Comparison of ENCODE assay signal across 10 mouse cellular contexts in the genomic region with DNA sequence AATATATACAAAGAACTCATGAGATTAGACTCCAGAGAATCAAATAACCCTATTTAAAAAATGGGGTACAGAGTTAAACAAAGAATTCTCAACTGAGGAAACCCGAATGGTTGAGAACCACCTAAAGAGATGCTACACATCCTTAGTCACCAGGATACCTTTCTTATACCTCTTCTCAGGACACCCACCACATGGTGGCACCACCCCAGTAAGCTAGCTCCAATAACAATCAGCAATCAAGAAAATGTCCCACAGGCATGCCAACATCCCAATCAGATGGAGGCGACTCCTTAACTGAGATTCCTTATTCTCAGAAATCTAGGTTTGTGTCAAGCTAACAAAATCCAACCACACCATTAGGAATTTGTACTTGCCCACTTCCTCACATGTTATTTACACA. TPM values are rescaled to one million over a fixed set of nuclear protein-coding genes. Genes with fewer than 3 reads are reported as not detected.
DNase-seq lines count a peak whose midpoint lies in the region; ATAC-seq and TF ChIP-seq lines count a peak whose summit lies in the region.
"Had no signal": no experiment of that assay in that cellular context is flagged by ENCODE, and none has a peak within 500 bp of the region (broad histone marks: within the 10 kb centered on the region; RNA-seq: fewer than 3 reads in every experiment).

No protein-coding gene starts in this region.

- ATAC-seq in liver, postnatal 0 days, result no peak
- no peak for ATAC-seq in stomach, postnatal 0 days (ENCODE audit: low FRiP score, low TSS enrichment)

- no peak overlapping the region for H3K4me3 ChIP-seq in liver, postnatal 0 days (ENCODE audit: low read depth, low read length)
- no peak overlapping the region for H3K4me3 ChIP-seq in stomach, postnatal 0 days (ENCODE audit: low read depth, low read length)
- H3K4me3 ChIP-seq: embryonic facial prominence, embryonic 15.5 days had no signal

- 86% methylated on average over 2 of the region's 2 CpGs for WGBS in liver, postnatal 0 days (ENCODE audit: insufficient replicate concordance)
- 91% methylated on average over 2 of the region's 2 CpGs for WGBS in stomach, postnatal 0 days

- no peaks in the 10 kb centered on the region for H3K4me1 ChIP-seq in liver, postnatal 0 days (ENCODE audit: insufficient read depth)
- no peaks in the 10 kb centered on the region for H3K4me1 ChIP-seq in stomach, postnatal 0 days (replicated peaks; ENCODE audit: control insufficient read depth, insufficient read depth)
- H3K4me1 ChIP-seq: embryonic facial prominence, embryonic 15.5 days had no signal

- no peaks in the 10 kb centered on the region for H3K9me3 ChIP-seq in liver, postnatal 0 days (ENCODE audit: low read length)
- H3K9me3 ChIP-seq in stomach, postnatal 0 days (ENCODE audit: control insufficient read depth, low read length), result no peaks in the 10 kb centered on the region
- H3K9me3 ChIP-seq: embryonic facial prominence, embryonic 15.5 days had no signal

- peaks cover 44% of the 10 kb centered on the region for H3K36me3 ChIP-seq in liver, postnatal 0 days (replicated peaks; ENCODE audit: insufficient read depth, low read length)
- peaks cover 19% of the 10 kb centered on the region; the same call in 1 of the 2 replicates for H3K36me3 ChIP-seq in stomach, postnatal 0 days (ENCODE audit: control insufficient read depth, insufficient read depth, low read length)

- H3K27ac ChIP-seq in liver, postnatal 0 days (ENCODE audit: low read depth), result no peak overlapping the region
- no peak overlapping the region for H3K27ac ChIP-seq in stomach, postnatal 0 days (replicated peaks)
- H3K27ac ChIP-seq: embryonic facial prominence, embryonic 15.5 days; macrophage had no signal

- peak; percentile 45 for DNase-seq in gastrocnemius, postnatal 10 days
- no peak for DNase-seq in gastrocnemius, postnatal 25 days
- DNase-seq in liver, postnatal 0 days, result no peak
- no peak for DNase-seq in liver
- DNase-seq in cerebellum, postnatal 25 days, result peak; percentile 39 to 73
- no peak for DNase-seq in stomach, postnatal 0 days (ENCODE audit: low spot score)
- no peak for DNase-seq in layer of hippocampus, adult 9-10 months (ENCODE audit: low spot score)
- DNase-seq: layer of hippocampus, adult 9-11 months had no signal

- 0 out of 2 replicates have a peak, but pooled peaks have one; percentile 1 for TF ChIP-seq CTCF in liver, postnatal 0 days (IDR thresholded peaks at IDR 0.05; ENCODE audit: low read depth)
- TF ChIP-seq CTCF in stomach, postnatal 0 days (IDR thresholded peaks at IDR 0.05; ENCODE audit: low read depth), result peak; percentile 17; the same call in 1 of the 2 replicates

- H3K27me3 ChIP-seq in liver, postnatal 0 days (ENCODE audit: insufficient read depth, low read length), result no peaks in the 10 kb centered on the region
- H3K27me3 ChIP-seq in stomach, postnatal 0 days (ENCODE audit: control insufficient read depth, insufficient read depth, low read length), result no peaks in the 10 kb centered on the region
- H3K27me3 ChIP-seq: embryonic facial prominence, embryonic 15.5 days had no signal

- no peak overlapping the region for H3K4me2 ChIP-seq in liver, postnatal 0 days (ENCODE audit: low read depth, low read length)
- no peak overlapping the region for H3K4me2 ChIP-seq in stomach, postnatal 0 days (replicated peaks; ENCODE audit: low read depth)
- H3K4me2 ChIP-seq: embryonic facial prominence, embryonic 15.5 days had no signal

- H3K9ac ChIP-seq in liver, postnatal 0 days (replicated peaks), result no peak overlapping the region
- H3K9ac ChIP-seq in stomach, postnatal 0 days (ENCODE audit: low read length), result no peak overlapping the region
- H3K9ac ChIP-seq: embryonic facial prominence, embryonic 15.5 days had no signal

- TF ChIP-seq EP300 in liver, postnatal 0 days (IDR thresholded peaks at IDR 0.05; ENCODE audit: low read depth), result no peak
- no peak for TF ChIP-seq EP300 in stomach, postnatal 0 days (optimal IDR thresholded peaks at IDR 0.05)

RNA-seq across cellular contexts. Expression of a gene that starts 42.4 kb away (rescaled TPM):
- total RNA-seq in gastrocnemius, postnatal 10 days (2021), result 10 to 100 TPM; 28.9 to 37.2 TPM
- total RNA-seq in gastrocnemius, postnatal 25 days (2021), result 10 to 100 TPM; 30.5 to 30.6 TPM
- polyA plus RNA-seq in liver, postnatal 0 days (2015; fragmentation: Nextera tagmentation; extraction: Ambion mirVana), result 3.3 and 3.9 TPM in 2 replicates
- polyA plus RNA-seq in stomach, postnatal 0 days (2015; fragmentation: Nextera tagmentation; extraction: Ambion mirVana), result 5.4 and 7.2 TPM in 2 replicates

Comparison
In these comparisons a context has a peak if more than half of its experiments do, and no peak if none do; other contexts are left out.
1. DNase-seq: peak in gastrocnemius, postnatal 10 days (single experiment) and cerebellum, postnatal 25 days (2 of 2); none in gastrocnemius, postnatal 25 days (single experiment), liver, postnatal 0 days (single experiment), liver (single experiment), stomach, postnatal 0 days (single experiment) and layer of hippocampus, adult 9-10 months (single experiment).